Mouse (Mus musculus) kidney, postnatal 36 days (tissue): ENCODE data around the gene Clec4g.

Experiments used
- DNase-seq, 2 experiments: peaks; one replicate each; pipeline ENCODE4 v3.0.0; 2021 to 2022; ENCODE audit warnings: mixed read lengths in 2 of 2

Gene Clec4g

GRCm38 (mm10) chr8:3678831-3679230 lies 41.6 kb downstream of the Clec4g start:
- DNase-seq: no peak

- peak; percentile 5 to 32 for DNase-seq
These were observed 43.4 kb downstream of the Clec4g start for GRCm38 (mm10) chr8:3676993-3677579.

- DNase-seq: peak; percentile 95 to 96
These were observed 44.1 kb downstream of the Clec4g start, which contains the start of gene Trappc5 for GRCm38 (mm10) chr8:3676131-3676992. Trappc5 (plus strand) TSS chr8:3676299.

GRCm38 (mm10) chr8:3674671-3675070 lies 45.8 kb downstream of the Clec4g start:
- DNase-seq: no peak

GRCm38 (mm10) chr8:3671980-3672491 lies 48.4 kb downstream of the Clec4g start, which contains the start of gene Fcor:
Fcor (minus strand) TSS chr8:3672362.
- DNase-seq: peak; percentile 83 to 93

GRCm38 (mm10) chr8:3670388-3670787 lies 50.1 kb downstream of the Clec4g start:
- peak in 1 of 2 experiments; percentile 19 for DNase-seq

- DNase-seq: no peak
These were observed 54.9 kb downstream of the Clec4g start, which contains the start of gene Mcemp1 for GRCm38 (mm10) chr8:3665507-3665906. Mcemp1 (plus strand) TSS chr8:3665754.

- no peak for DNase-seq
These were observed 56.0 kb downstream of the Clec4g start for GRCm38 (mm10) chr8:3664405-3664804.

GRCm38 (mm10) chr8:3660889-3661288 lies 59.6 kb downstream of the Clec4g start:
- no peak for DNase-seq
